Mouse (Mus musculus): ENCODE measurements at regions not wholly inside any gene's neighbourhood (a gene's known extent, or its start where the extent isn't known, plus 50 kb on each side); places are given as distances from the start of the nearest gene placed in this dataset.

DNA sequence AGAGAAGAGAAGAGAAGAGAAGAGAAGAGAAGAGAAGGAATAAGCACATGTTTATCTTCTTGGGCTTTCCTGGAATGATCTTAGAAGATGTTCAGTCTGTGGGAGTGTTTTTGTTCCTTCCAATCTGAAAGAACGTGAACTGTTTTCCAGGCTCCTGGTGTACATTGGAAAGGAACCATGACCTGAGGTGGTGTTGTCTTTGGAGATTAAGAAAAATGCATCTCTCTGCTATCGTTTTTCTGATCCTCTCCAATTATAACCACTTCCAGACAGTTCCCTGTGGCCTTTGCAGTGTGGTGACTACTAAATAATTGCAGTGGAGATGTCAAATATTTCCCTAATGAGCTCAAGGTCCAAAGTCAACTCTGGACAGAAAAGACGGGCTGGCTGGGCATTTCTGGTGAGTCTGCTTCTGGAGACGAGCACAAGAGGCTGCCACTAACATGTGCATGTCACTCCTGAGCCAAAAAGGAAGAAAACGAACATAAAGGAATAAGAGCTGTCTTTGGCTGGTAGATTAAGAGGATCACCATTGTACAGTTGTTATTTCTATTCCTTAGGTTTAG is 431.7 kb downstream of the Adgrl2 start:
- no peak for DNase-seq

DNA sequence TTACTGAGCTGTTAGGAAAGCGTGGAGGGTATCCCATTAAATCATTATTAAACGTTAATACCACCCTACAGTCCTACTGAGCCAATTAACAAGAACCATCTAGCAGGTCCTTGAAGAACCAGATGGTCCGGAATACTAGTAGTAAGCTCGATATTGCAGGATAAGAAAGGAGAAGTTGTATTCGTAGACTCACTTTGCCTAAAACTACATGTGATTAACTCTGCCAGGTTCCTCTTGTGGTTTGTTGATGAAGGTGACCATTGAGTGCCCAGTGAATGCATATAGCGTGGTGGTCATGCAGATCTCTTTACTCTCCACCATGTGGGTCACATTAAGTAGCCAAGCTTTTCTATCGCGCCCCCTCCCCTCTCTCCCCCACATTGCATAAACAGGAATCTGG is 435.0 kb downstream of the Adgrl2 start:
- DNase-seq, result no peak

DNA sequence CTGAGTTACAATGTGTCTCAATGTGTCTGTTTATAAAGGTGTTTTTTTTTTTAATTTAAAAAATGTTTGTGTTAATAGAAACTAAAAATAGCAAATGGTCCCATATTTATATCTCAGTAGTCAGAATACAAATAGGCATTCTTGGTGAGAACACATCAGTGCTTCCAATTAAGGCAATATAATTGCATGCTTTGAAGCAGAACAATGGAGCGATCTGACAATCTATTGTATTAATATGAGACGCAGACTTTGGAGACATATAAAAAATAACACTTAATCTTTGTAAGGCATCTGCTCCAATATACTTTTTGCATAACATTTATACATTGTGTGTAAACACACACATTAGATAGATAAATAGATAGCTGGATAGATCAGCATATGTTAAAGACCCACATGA is 439.6 kb downstream of the Adgrl2 start:
- DNase-seq, result no peak

DNA sequence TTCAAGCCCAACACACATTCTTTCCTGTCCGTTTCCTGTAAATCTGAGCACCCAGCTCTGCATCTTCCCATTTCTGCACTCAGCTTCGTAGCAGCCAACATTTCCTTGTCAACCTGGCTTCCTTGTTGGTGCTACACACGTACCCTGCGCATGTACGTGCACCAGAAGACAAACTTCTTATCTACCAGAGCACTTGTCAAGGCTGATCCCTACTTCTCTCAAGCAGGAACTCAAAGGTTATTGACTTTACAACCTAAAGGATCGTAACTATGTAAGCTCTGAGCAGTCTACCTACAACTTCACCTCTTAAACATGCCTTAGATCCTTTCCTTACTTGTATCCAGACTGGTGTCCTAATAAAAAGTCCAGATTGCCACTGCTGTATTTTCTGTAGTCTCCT is 445.4 kb downstream of the Adgrl2 start:
- DNase-seq, result no peak

DNA sequence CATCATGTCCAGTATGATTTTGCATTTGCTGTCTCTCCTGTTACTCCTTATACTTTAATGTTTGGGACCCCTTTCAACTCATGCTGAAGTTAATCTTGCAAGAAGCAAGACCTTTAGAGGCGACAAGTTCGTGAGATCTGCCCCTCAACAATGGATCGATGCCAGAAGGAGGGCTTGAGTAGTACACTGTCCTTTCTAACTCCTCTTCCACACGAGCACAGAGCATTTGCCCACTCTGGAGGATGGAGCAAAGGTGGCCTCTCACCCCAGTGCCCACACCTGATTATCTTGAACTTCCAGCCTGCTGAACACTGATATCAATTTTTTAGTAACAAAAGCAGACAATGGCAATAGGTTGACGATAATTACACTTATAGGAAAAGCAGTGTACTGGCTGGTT is 448.1 kb downstream of the Adgrl2 start:
- no peak for DNase-seq

DNA sequence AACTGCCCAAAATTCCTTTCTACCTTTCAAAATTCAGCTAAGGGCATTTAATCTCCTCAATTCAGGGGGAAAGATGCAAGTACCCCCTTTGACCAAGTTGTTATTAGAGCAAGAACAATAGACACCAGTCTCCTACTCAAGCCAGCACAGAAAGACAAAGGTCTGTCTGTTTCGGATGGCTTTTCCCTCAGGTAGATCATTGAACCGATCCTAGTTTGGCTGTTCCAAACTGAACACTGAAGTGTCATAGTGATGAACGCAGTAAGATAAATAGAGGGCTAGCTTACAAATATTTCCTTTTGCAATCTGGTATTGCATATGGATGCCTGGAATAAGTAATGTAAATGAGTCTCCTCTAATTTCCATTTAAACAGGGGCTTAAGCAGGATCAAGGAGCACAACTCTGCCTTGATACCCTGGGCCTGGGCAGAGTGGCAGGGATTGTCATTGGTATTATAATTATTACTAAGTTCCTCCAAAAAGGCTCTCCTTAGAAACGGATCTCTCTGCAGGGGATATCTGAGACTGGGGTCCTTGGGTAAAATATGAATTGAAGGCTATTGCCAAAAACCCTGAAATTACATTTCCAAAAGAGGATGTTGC is 452.6 kb downstream of the Adgrl2 start:
- no peak for DNase-seq

DNA sequence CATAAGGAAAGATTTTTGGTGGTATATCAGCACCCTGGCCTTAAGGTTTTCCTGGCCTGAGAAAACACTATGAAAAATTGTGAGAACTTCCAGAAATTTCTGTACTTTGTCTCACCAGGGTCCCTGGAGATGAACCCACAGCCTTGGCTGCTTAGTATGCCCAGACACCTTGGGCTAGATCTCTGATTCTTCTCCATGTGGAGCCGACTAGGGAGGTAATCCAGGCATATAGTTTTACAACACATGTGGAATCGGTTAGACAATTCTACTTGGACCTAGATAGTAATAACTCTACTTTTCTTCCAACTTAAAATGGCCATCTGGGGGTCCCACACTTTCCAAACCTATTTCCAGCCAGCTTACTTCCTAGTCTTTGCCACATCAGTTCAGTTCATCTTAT is 460.5 kb downstream of the Adgrl2 start:
- DNase-seq, result no peak

DNA sequence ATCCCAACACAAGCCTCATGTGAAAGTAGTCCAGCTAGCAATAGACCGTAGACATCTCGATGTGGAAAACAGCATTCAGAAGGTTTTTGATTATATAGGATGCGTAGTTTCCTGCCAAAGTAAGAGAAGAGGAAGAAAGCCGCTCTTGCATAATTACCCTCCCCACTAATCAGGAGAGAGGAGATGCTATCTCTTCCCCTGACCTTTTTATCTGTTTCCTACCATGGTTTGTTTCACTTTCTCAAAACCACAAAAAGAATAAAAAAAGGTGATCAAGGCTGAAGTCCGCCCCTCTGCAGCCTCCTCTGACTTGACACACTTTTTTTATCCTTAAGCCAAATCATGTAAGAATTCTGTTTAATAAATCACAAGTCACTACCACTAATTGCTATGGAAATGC is 480.0 kb downstream of the Adgrl2 start:
- no peak for DNase-seq

DNA sequence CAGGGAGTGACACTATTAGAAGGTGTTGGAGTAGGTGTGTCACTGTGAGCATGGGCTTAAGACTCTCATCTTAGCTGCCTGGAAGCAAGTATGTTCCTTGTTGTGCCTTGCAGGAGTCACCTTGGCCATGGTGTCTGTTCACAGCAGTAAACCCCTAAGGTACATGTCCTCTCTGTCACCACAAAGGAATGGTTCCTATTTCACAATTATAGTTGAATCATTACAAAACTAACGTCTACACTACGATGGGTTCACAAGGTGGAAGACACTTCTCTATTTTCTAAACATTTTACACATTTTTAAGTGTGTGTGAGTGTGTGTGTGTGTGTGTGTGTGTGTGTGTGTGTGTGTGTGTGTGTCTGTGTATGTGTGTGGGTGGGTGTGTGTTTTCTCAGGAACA is 485.4 kb downstream of the Adgrl2 start:
- no peak for DNase-seq

GRCm38 (mm10) chr3:148503432-148503831 is 486.9 kb downstream of the Adgrl2 start:
- no peak for DNase-seq

GRCm38 (mm10) chr3:148501801-148502200 is 488.6 kb downstream of the Adgrl2 start:
- DNase-seq, result no peak

GRCm38 (mm10) chr3:148496672-148497071 is 493.7 kb downstream of the Adgrl2 start:
- no peak for DNase-seq

- DNase-seq, result no peak
These were observed 499.1 kb downstream of the Adgrl2 start for GRCm38 (mm10) chr3:148491287-148491686.

DNA sequence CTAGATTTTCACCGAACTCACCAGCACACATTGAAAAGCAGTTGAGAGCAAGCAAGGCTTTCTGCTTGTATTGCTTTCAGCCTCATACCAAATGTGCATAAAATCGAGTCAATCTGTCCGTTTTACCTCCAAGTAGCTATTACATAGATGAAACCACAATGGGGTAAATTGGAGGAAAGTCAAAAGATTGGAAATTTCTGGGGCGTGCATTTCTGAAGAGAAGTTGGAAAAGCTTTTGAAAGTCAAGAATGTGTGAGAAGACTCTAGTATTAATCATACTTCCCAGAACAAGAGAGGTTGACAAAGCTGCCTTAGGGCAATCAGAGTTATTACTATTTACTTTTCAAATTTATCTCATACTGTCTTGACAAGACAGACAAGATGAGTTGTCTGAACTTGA is 501.2 kb downstream of the Adgrl2 start:
- no peak for DNase-seq

GRCm38 (mm10) chr3:148487949-148488348 is 502.4 kb downstream of the Adgrl2 start:
- DNase-seq, result no peak

GRCm38 (mm10) chr3:148475862-148476261 is 514.5 kb downstream of the Adgrl2 start:
- no peak for DNase-seq

GRCm38 (mm10) chr3:148472943-148473444 is 517.4 kb downstream of the Adgrl2 start:
- DNase-seq, result no peak

GRCm38 (mm10) chr3:148465456-148465855 is 524.9 kb downstream of the Adgrl2 start:
- no peak for DNase-seq

DNA sequence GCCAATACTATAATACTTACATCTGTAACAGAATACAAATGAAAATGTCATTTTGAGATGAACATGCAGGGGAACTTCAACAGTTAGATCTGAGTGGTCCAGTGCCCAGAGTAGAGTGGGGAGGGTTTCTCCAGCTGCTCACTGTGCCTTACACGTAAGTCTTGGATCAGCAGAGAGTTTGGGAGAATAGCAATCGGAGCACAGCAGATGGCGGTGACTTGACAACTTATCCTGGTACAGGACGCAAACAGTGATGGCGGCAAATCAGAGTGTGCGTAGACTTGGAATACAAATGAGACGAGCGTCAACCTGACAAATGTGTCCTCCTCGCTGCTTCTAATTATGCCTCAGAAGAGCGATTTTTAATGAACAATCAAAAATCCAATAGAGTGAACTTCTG is 527.6 kb downstream of the Adgrl2 start:
- DNase-seq, result no peak

GRCm38 (mm10) chr3:148448888-148449287 is 541.5 kb downstream of the Adgrl2 start:
- no peak for DNase-seq

DNA sequence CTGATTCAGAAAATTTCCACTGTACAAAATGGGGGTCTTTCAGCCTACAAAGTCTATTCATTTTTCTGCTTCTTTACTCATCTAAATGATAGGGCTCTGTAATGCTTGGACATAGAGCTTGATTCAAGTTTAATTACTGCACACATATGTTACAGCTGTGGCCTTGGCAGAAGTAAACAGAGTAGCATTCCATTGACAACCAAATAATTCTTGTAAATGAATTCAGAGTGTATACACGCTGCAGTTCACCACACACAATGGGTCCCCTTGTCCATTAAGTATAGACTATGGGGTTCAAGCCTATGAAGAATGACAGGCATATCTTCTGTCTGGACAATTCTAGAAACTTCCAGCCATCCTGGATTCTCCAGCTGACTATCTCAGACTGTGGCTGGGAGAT is 541.9 kb downstream of the Adgrl2 start:
- no peak for DNase-seq

GRCm38 (mm10) chr3:148446845-148447244 is 543.5 kb downstream of the Adgrl2 start:
- no peak for DNase-seq

GRCm38 (mm10) chr3:148443012-148443411 is 547.3 kb downstream of the Adgrl2 start:
- no peak for DNase-seq

DNA sequence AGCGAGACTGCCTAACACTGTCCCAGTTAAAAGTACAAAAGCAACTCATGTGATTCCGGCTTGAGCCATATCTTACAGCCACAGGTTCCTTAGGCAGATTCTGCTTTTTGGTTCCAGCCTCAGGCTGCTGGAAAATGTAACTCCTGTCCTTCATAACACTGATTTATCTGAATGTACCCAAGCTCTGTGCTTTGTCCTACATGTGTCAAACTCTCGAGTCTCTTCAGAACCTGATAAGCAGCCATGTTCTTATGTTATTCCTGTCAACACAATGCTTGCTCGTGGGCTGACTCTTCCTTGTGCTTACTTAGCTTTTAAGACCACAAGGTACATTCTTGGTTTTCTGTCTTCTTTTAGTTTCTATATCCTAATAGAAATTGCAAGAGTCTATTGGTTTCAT is 556.3 kb downstream of the Adgrl2 start:
- no peak for DNase-seq

Data from cerebellum, adult 9-10 months (tissue).